Mouse (Mus musculus): ENCODE results near the gene Nectin3. TPM values are rescaled to one million over a fixed set of nuclear protein-coding genes. Genes with fewer than 3 reads are reported as not detected.

Nectin3 gene
- polyA plus RNA-seq (2014; fragmentation: Nextera tagmentation; extraction: Ambion mirVana): 43.8 and 44.5 TPM in 2 replicates

DNA sequence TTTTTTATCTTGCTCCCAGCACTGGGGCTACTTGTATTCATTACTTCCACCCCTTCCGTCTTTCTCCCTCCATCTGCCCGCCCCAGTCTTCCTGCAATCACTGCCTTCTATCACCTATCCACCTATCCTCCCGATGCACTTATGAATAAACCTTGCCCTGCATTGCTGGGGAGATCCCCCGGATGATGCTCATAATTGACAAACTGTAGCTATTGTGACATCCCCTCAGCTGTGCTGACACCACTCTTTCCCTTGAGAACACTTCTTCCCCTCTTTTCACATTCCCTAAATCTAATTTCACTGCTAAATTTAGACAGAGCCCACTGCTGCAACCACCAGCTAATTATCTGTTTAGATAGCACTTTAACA lies at the start of gene Nectin3:
TSS of gene Nectin3 (minus strand) at position 105 of the 369 bp plus-strand sequence.
- Histone ChIP-seq H3K9me3 (ENCODE audit: low read depth, low read length) (no peaks in the 10 kb centered on the region), H3K9ac (peak within 1 kb of the TSS; percentile 67), H3K27ac (ENCODE audit: low read depth) (peak within 1 kb of the TSS; percentile 98), H3K4me2 (peak within 1 kb of the TSS; percentile 77), H3K4me3 (ENCODE audit: low read depth, low read length) (peak within 1 kb of the TSS; percentile 86), H3K4me1 (ENCODE audit: insufficient read depth) (peaks cover 12% of the 10 kb centered on the region; the same call in 1 of the 2 replicates), H3K27me3 (ENCODE audit: insufficient read depth, low read length) (no peaks in the 10 kb centered on the region), H3K36me3 (ENCODE audit: insufficient read depth) (no peaks in the 10 kb centered on the region)
- WGBS: 4% methylated on average over 4 of the region's 4 CpGs
- ATAC-seq (ENCODE audit: insufficient read depth) (no peak), DNase-seq (no peak)
- no peak for TF ChIP-seq CTCF (IDR thresholded peaks at IDR 0.05; ENCODE audit: low read depth)

DNA sequence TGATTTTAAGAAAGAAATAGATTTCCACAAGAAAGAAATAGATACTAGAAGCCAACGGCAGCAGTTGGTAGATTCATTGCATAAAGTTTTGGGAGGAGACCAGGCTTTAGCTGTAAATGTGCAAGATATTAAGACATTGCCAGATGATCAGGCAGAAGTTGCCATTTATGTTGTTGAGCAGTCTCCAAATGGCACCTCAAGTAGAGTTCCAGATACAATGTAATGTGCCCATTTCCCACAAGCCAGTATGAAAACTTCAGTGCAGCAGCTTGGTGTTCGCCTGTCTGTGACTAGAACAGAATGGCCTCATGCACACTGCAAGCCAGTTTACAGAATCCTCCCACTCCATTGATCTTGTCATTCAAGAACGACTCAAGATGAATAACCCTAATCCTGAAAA lies 39.8 kb upstream of the Nectin3 start:
- no peak for ATAC-seq (ENCODE audit: insufficient read depth)
- Histone ChIP-seq H3K9me3 (ENCODE audit: low read depth, low read length) (no peaks in the 10 kb centered on the region), H3K4me1 (ENCODE audit: insufficient read depth) (no peaks in the 10 kb centered on the region), H3K4me2 (no peak overlapping the region), H3K27ac (ENCODE audit: low read depth) (no peak overlapping the region), H3K4me3 (ENCODE audit: low read depth, low read length) (no peak overlapping the region), H3K9ac (no peak overlapping the region), H3K36me3 (ENCODE audit: insufficient read depth) (no peaks in the 10 kb centered on the region), H3K27me3 (ENCODE audit: insufficient read depth, low read length) (no peaks in the 10 kb centered on the region)
- no peak for TF ChIP-seq CTCF (IDR thresholded peaks at IDR 0.05; ENCODE audit: low read depth)
- WGBS: 79% methylated on average over 3 of the region's 3 CpGs
- no peak for DNase-seq

DNA sequence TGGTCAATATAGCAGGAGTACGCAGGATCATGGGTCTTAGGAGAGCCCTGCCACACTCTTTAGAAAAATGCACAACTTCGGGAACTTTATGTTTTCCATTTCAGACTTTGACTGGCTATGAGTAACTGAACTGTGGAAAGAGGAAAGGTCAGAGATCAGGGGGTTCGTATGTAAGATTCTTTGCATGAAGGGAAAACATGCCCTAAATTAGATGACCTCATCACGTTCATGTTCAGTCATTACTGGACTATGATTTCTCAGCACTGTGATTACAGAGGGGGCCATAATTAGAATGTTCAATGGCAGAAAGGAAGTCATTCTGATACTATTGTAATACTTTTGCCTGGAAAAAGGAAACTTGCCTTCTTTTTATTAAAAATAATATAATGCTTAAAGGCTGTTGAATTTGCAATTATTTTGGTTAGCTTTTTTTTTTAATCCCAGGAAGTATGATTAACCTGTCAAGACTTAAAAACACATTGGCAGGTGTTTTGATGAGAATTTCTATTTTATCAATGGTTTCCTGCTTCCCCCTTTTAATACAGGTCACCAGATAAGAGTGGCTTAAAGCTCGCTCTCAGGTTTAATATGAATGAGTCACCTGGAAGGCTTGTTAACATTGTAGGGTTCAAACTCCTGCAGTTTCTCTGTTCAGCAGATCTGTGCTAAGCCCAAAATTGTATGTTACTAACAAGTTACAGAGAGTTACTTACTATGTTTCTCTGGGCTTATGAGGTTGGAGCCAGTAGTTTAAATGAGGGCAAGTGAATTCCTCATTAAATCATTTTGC lies 34.3 kb upstream of the Nectin3 start:
- H3K4me3 ChIP-seq (ENCODE audit: low read depth, low read length): no peak overlapping the region
- ATAC-seq (ENCODE audit: insufficient read depth) (no peak), DNase-seq (no peak)
- no peaks in the 10 kb centered on the region for H3K27me3 ChIP-seq (ENCODE audit: insufficient read depth, low read length)
- H3K9me3 ChIP-seq (ENCODE audit: low read depth, low read length): no peaks in the 10 kb centered on the region
- no peak overlapping the region for H3K4me2 ChIP-seq
- H3K4me1 ChIP-seq (ENCODE audit: insufficient read depth): no peaks in the 10 kb centered on the region
- no peaks in the 10 kb centered on the region for H3K36me3 ChIP-seq (ENCODE audit: insufficient read depth)
- H3K27ac ChIP-seq (ENCODE audit: low read depth): no peak overlapping the region
- H3K9ac ChIP-seq: no peak overlapping the region
- WGBS: 68% methylated on average over 5 of the region's 5 CpGs
- TF ChIP-seq CTCF (IDR thresholded peaks at IDR 0.05; ENCODE audit: low read depth): no peak

DNA sequence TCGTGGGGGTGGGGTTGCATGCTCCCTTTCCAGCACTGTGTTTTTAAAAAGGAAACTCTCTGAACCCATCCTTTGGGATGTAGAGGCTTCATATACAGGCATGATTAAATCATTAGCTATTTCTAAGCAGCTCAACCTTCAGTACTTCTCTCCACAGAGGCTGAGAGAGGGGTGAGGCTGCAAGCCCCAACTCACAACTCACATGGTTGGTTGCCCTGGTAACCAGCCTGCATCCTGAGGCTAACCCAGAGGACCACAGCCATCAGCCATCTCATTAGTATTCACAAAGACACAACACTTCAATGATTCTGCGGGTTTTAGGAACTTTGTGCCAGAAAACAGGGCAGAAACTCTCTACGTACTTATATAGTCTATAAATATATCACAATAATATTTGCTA lies 32.7 kb upstream of the Nectin3 start:
- Histone ChIP-seq H3K9me3 (ENCODE audit: low read depth, low read length) (no peaks in the 10 kb centered on the region), H3K27ac (ENCODE audit: low read depth) (no peak overlapping the region), H3K27me3 (ENCODE audit: insufficient read depth, low read length) (no peaks in the 10 kb centered on the region), H3K4me3 (ENCODE audit: low read depth, low read length) (no peak overlapping the region), H3K36me3 (ENCODE audit: insufficient read depth) (no peaks in the 10 kb centered on the region), H3K4me2 (no peak overlapping the region), H3K4me1 (ENCODE audit: insufficient read depth) (no peaks in the 10 kb centered on the region), H3K9ac (no peak overlapping the region)
- no peak for TF ChIP-seq CTCF (IDR thresholded peaks at IDR 0.05; ENCODE audit: low read depth)
- 62% methylated on average over 3 of the region's 3 CpGs for WGBS
- ATAC-seq (ENCODE audit: insufficient read depth) (no peak), DNase-seq (no peak)

DNA sequence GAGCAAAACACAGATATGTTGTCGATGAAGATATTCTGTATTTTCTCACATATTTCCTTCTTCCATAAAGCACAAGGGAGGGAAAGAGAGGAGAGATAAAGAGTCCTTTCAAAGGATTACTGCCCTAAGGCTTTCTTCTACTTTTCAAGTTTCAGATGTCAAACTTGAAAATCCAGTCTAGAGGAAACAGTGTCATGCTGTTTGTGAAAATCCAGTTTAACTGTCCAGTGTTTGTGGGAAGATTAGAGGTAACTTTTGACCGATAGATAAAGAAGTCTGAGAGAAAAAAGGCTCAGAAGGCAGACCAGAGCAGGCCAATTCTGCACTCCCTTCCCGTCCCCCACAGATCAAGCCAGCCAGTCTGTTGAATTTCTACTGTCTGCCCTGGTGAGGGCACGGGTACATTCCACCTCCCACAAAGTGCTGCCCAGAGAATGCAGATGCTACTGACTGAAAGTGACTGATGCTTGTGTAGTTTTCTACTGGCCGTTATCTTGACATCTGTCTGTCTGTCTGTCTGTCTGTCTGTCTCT lies 22.6 kb upstream of the Nectin3 start:
- Histone ChIP-seq H3K4me3 (ENCODE audit: low read depth, low read length) (no peak overlapping the region), H3K36me3 (ENCODE audit: insufficient read depth) (no peaks in the 10 kb centered on the region), H3K27ac (ENCODE audit: low read depth) (no peak overlapping the region), H3K4me1 (ENCODE audit: insufficient read depth) (no peaks in the 10 kb centered on the region), H3K27me3 (ENCODE audit: insufficient read depth, low read length) (no peaks in the 10 kb centered on the region), H3K9me3 (ENCODE audit: low read depth, low read length) (no peaks in the 10 kb centered on the region), H3K9ac (no peak overlapping the region), H3K4me2 (no peak overlapping the region)
- no peak for DNase-seq
- no peak for ATAC-seq (ENCODE audit: insufficient read depth)
- WGBS: 62% methylated on average over 5 of the region's 5 CpGs
- no peak for TF ChIP-seq CTCF (IDR thresholded peaks at IDR 0.05; ENCODE audit: low read depth)

DNA sequence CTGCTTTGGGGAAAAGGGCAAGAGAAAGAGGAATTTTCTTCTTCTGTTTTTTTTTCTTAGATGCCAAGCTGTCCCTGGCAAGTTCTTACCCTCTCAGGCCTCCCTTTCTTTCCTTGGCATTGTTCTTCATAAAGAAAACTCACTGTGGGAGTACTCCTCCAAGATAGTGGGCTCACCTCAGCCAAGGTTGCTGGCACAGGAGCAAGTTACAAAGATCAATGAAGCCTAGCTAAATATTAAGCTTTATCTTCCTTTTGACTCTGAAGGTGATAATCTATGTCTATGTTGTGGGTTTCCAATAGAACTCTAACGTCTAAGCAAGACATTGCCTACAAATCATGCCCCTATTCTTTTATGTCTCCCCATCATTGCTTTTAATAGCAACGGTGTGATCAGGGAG lies 21.3 kb upstream of the Nectin3 start:
- 79% methylated on average over 2 of the region's 2 CpGs for WGBS
- no peaks in the 10 kb centered on the region for H3K9me3 ChIP-seq (ENCODE audit: low read depth, low read length)
- no peak overlapping the region for H3K4me2 ChIP-seq
- no peak overlapping the region for H3K27ac ChIP-seq (ENCODE audit: low read depth)
- no peak overlapping the region for H3K4me3 ChIP-seq (ENCODE audit: low read depth, low read length)
- DNase-seq: no peak
- ATAC-seq (ENCODE audit: insufficient read depth): no peak
- H3K27me3 ChIP-seq (ENCODE audit: insufficient read depth, low read length): no peaks in the 10 kb centered on the region
- no peaks in the 10 kb centered on the region for H3K4me1 ChIP-seq (ENCODE audit: insufficient read depth)
- H3K36me3 ChIP-seq (ENCODE audit: insufficient read depth): no peaks in the 10 kb centered on the region
- no peak for TF ChIP-seq CTCF (IDR thresholded peaks at IDR 0.05; ENCODE audit: low read depth)
- no peak overlapping the region for H3K9ac ChIP-seq

DNA sequence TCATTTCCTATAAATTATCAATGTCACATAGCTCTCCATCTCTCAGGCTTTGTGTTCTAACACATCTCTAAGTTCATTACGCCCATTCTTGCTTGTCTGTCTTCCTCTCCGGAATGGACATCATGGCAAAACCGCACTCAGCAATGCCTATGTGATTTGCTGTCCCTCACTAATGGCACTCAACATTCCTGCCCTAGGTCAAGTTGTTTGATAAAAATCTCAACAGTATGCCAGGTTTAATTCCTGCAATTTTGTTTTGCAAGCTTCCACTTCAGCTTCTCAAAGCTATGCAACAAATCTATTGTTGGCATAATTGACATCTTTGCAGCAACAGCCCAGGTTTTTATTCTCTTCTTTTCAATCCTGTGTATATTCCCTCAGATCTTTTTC lies 9.6 kb upstream of the Nectin3 start:
- Histone ChIP-seq H3K27ac (ENCODE audit: low read depth) (peak overlapping the region; percentile 76; the same call in 1 of the 2 replicates), H3K9ac (no peak overlapping the region), H3K4me3 (ENCODE audit: low read depth, low read length) (no peak overlapping the region), H3K9me3 (ENCODE audit: low read depth, low read length) (no peaks in the 10 kb centered on the region), H3K4me1 (ENCODE audit: insufficient read depth) (no peaks in the 10 kb centered on the region), H3K4me2 (no peak overlapping the region), H3K27me3 (ENCODE audit: insufficient read depth, low read length) (no peaks in the 10 kb centered on the region), H3K36me3 (ENCODE audit: insufficient read depth) (no peaks in the 10 kb centered on the region)
- TF ChIP-seq CTCF (IDR thresholded peaks at IDR 0.05; ENCODE audit: low read depth): no peak
- DNase-seq (peak; percentile 61), ATAC-seq (ENCODE audit: insufficient read depth) (no peak)
- WGBS: 60% methylated on average over 3 of the region's 3 CpGs

Data from lung, embryonic 14.5 days (tissue).